Mouse (Mus musculus) liver, embryonic 14.5 days (tissue): ENCODE data around the gene Ift74.

Source experiments
- CTCF ChIP-seq: IDR thresholded peaks from 2 replicates; pipeline ENCODE4 v1.5.1; 2016; ENCODE audit warnings: antibody characterized with exemption, low read depth, control low read depth
- EP300 ChIP-seq: IDR thresholded peaks from 2 replicates; pipeline ENCODE4 v1.6.1; 2016; ENCODE audit warnings: antibody characterized with exemption, low read depth

DNA sequence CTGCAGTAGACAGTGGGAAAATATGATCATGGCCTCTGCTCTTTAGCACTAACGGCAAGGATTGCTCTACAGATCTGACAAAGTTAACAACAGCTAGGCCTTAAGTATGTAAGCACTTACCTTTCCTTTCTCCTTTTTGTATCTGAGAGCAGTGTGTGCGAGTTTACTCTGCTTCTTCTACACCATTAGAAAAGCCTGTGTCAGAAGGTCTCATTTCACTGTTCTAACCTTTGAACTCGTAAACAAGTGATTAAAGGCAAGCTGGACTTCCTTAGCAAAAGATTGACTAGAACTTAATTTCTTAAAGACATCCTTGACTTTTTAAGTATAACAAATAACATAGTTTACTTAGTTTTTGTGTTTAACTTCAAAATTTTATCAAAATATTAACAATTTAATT, 35.6 kb downstream of the Ift74 start, which contains the start of gene Lrrc19:
- TF ChIP-seq CTCF (no peak), EP300 (no peak)
